Mouse (Mus musculus) lung, postnatal 14 days (tissue): ENCODE results near the gene Trim38.
A peak's percentile ranks its signal among the peaks of the same experiment; 100 is the strongest.

ENCODE experiments used
- DNase-seq: peaks from one replicate; pipeline ENCODE4 v3.0.0; 2021

The Trim38 gene

DNA sequence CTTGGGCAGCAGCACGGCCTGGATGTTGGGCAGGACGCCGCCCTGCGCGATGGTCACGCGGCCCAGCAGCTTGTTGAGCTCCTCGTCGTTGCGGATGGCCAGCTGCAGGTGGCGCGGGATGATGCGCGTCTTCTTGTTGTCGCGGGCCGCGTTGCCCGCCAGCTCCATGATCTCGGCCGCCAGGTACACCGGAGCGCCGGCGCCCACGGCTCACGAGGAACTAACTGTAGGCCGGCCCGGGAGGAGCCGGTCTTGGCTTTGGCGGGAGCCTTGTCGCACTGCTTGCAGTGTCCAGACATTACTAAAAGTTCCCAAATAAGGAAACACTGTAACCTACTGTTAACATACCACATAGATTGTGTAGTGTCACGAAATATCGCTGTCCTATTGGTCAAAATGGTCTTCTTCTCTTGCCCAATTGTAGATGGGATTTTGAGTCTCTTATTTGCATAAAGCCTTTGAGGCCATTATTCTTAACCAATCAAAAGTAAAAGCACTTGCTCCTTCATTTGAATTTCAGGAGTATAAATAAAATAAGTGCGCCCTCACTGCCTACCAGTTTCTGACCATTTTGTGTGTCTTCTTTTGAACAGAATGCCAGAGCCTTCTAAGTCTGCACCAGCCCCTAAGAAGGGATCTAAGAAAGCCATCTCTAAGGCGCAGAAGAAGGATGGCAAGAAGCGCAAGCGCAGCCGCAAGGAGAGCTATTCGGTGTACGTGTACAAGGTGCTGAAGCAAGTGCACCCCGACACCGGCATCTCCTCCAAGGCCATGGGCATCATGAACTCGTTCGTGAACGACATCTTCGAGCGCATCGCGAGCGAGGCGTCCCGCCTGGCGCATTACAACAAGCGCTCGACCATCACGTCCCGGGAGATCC is 23.3 kb upstream of the Trim38 start, which contains the start of gene Hist1h2bb:
Gene Hist1h2bb, plus strand, starts transcription at position 534 of the 880 bp plus-strand sequence.
- DNase-seq, result peak; percentile 56

DNA sequence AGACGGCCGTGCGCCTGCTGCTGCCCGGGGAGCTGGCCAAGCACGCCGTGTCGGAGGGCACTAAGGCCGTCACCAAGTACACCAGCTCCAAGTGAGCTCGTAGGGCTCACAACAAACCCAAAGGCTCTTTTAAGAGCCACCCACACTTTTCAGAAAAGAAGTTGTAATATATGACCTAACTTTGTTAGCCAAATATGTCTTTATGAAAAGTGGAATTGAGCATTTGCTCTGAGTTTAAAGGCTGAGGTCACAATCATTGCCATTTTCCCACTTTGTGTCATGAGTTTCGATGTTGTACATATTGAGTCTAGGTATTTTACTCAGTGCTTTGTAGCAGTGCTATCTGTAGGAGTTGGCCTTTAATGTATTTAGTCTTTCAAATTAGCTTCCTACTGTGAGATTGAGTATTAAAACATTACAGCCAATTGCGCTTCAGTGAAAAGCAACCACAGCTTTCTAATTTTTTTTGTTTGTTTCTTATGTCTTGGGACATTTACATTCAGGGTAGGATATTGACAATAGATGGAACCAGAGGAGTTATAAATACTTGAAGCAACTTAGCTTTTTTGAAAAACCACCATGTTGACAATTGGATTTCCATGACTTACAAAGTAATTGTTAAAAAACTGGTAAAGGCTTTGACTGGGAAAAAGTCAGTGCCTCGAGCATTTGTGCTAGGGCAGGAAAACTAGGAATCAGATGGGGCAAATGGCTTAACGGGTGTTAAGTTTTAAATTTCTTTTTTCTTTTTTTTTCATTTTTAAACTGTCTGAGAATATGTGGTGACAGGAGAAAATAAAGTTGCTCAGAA is 22.4 kb upstream of the Trim38 start:
- no peak for DNase-seq

DNA sequence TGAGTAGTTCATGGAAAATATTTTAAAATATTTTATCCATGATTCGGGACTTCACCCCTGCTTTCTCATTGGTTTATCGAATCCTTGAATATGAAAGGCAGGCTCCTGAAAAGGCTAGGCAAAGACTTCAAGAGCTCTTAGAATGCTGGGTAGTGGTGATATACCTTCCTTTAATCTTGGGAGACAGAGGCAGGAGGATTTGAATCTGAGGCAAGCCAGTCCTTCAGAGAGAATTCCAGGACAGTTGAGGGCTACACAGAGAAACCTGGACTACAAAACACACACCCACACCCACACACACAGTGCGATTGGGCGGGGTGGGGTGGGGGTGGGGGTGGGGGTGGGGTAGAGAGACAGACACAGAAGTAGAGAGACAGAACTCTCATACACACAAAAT is 21.8 kb upstream of the Trim38 start:
- no peak for DNase-seq

DNA sequence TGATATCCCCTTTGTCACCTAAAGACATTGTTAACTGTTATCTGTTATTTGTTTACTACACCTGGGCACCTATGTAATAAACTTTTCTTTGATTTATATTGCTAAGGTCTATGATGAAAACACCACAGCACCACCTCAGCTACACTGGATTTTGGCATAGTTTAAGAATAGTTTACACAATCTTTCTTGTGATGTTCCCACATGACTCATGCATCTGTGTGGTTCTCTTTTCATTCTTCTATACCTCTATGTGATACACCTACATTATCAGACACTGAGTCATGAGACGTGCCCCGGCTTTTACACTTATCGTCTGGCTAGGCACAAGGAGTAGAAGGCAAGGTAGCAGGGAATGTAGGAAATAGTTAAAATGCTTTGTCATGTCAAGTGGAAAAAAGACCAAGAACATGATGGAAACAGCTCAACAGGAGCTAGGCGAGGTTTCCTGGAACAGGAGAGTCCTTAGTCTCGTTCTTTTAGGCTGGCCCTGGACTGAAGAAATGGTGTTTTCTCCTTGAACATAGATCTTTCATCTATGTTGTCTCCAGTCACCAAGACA is 20.1 kb upstream of the Trim38 start:
- DNase-seq, result no peak

DNA sequence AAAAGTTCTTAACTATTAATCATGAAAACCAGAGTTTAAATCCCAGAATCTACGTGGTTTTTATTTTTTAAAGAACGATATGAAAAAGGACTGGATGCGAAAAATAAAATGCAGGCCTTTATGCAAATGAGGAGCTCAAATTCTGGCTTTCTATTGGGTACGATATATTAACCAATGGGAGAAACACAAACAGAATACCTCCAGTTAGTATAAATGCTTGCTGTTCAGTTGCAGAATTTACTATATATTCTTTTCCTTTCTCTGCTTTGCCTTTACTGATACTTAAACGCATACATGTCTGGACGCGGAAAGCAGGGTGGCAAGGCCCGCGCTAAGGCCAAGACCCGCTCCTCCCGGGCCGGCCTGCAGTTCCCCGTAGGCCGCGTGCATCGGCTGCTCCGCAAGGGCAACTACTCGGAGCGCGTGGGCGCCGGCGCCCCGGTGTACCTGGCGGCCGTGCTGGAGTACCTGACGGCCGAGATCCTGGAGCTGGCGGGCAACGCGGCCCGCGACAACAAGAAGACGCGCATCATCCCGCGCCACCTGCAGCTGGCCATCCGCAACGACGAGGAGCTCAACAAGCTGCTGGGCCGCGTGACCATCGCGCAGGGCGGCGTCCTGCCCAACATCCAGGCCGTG is 18.8 kb upstream of the Trim38 start, which contains the start of gene Hist1h2ab:
Gene Hist1h2ab, plus strand, starts transcription at position 288 of the 639 bp plus-strand sequence.
- peak; percentile 22 for DNase-seq

DNA sequence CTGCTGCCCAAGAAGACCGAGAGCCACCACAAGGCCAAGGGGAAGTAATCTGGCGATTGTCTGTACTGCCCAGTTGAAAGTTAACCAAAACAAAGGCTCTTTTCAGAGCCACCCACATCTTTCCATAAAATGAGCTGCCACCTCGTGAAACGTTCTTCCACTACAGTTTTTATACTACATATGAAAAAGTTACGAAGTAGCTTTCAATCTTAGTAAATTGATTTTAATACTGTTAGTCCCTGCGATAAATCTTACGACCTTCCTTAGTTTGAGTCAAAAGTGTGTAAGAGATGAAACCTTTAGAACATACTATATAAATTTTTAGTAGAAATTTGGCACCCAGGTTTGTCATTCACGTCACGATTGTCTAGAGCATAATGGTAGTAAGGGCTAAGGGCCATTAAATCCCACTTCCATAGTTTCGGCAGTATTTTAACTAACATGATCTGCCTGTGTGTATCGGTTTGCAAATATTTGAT is 18.2 kb upstream of the Trim38 start:
- DNase-seq, result no peak

DNA sequence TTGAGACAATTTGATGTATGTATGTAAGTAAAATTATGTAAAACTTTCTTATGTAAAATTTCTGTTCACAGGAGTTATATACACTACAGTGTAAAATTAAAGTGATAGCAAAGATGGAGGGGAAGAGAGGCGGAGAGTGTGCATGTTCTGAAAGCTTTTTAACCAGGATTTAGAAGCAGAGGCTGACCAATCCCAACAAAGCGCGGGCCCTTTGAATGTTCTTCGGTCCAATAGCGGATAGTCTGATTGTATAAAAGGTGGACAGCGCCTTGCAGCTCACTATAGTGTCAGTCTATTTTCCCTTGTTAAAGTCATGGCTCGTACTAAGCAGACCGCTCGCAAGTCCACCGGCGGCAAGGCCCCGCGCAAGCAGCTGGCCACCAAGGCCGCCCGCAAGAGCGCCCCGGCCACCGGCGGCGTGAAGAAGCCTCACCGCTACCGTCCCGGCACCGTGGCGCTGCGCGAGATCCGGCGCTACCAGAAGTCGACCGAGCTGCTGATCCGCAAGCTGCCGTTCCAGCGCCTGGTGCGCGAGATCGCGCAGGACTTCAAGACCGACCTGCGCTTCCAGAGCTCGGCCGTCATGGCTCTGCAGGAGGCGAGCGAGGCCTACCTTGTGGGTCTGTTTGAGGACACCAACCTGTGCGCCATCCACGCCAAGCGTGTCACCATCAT is 17.5 kb upstream of the Trim38 start, which contains the start of gene Hist1h3b:
Gene Hist1h3b, plus strand, starts transcription at position 201 of the 675 bp plus-strand sequence.
- peak; percentile 88 for DNase-seq

DNA sequence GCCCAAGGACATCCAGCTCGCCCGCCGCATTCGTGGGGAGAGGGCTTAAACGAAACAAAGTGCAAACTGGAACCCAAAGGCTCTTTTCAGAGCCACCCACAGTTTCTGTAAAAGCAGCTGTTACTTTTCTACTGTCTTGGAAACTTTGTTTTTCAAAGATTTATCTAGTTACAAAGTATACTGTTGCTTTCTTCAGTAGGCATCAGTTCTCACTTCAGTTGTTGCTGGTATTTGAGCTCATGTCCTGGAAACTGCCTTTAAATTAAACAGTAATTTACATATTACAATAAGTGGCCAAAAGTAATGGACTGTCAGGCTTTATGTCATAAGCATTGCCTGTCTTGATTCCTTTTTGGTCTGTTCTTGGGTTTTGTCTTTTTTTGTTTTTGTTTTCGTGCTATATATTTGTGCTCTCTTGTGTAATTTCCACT is 17.0 kb upstream of the Trim38 start:
- DNase-seq, result no peak

DNA sequence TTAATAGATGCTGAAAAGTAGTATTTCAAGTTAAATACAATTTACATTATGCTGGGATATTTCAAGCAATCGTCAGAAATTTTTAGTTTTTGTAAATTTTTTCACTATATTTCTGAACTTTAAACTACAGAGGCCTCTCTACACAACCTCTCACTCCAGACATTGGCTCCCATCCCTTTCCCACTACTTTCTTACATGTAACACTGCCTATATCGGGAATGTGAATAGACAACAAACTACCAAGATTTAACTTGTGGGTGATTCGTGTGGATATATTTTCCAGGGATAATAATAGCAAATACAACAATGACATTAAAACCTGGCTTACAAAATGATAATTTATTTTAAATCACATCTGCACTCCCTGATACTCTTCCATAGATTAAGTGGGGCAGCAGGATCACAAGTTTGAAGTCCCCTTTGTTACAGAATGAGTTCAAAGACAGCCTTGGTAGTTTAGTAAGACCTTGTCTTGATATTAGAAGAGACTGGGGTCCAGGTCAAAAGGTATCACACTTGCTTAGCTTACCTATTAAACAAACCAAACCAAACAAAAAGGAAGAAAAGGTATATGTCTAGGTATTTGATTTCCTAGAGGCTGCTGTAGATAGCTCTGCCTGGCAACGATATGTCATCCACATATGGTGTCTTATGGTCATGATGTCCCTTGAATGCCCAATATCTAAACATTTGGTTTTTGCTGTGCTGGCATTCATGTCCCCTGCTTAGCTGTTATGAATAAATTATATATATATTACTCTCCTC is 16.2 kb upstream of the Trim38 start:
- DNase-seq, result no peak

DNA sequence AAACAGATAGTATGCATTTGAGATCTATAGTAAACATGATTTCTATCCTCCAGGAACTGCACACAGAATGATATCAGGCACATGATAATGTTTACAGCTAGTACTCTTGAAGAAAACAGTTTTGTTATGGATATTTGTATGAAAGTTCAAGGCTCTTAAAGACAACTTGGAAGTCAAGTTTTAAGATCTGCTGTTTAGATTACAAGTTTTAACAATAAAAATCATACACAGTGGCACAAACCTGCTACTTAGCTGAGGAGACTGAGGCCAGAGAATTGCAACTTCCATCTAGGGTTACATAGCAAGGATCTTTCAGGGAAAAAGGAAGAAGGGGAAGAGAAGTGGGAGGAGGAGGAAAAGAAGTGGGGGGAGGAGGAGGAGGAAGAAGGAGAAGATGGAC is 14.7 kb upstream of the Trim38 start:
- no peak for DNase-seq

DNA sequence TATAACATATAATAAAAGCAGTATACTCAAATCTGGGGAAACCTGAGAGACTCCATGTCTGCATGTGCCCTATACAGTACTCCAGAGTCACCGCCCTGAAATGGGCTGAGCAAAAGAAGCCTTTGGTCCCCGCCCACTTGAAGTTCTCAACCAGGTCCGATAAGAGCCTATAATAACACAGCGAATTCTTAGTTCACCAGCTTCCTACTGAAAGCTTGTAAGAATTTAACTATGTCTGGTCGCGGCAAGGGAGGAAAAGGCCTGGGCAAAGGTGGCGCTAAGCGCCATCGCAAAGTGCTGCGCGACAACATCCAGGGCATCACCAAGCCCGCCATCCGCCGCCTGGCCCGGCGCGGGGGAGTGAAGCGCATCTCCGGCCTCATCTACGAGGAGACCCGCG is 12.9 kb upstream of the Trim38 start, which contains the start of gene Hist1h4b:
Gene Hist1h4b, plus strand, starts transcription at position 224 of the 400 bp plus-strand sequence.
- peak; percentile 91 for DNase-seq

DNA sequence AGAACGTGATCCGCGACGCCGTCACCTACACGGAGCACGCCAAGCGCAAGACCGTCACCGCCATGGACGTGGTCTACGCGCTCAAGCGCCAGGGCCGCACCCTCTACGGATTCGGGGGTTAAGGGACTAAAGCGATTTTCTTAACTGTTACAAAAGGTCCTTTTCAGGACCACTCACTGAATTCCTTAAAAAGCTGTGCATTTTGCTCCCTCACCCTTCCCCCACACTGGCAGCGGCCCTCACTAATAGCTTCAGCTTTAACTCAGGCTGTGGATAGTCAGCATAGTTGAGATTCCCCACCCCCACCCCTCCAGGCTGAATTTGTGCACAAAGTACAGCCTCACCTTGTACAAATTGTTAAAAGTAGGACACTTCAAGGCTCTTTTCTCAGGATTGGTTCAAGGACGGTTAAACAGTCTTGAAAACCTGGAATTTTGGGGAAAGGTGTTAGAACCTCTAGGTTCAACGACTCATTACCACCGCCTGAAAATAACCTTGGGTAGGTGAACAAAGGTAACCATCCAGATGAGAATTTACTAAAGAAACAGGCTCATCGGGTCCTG is 12.4 kb upstream of the Trim38 start:
- DNase-seq, result no peak

DNA sequence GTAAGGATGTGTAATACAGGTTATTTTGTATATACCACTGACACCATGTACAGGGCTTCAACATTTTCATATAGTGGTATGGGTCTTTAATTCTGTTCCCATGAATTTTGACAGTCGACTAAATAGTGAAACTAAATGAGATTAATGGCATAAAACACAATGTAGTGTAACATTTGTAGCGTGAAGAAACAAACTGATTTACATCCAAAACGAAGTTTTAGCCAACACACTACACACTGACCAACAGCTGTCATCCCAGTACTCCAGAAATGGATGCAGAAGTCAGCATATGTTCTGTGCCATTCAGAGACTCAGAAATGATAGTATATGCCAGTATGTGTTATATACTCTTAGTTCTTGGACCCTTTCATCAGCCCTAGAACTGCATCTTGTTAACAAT is 11.8 kb upstream of the Trim38 start:
- no peak for DNase-seq

DNA sequence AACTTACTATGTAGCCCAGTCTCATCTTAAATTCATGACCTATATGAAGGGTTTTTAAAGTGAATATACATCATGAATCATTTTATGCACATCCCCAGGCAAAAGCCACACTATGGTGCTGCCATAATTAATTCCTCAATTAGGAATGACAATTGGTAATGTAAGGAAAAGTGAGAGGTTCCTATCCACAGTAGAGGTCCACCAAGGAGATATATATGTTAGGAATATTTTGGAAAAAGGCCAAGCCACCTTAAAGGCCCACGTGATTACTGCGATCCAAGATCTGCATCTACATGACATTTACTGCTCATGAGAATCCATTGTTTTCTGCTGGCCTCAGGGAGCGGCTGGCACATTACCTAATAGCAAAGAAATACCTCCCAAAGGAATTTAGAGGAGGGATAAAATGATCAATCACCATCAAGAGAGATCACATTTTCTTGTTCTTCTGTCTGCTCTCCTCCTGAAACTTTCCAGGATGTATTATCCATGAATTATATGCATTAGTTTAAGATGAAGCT is 10.4 kb upstream of the Trim38 start:
- no peak for DNase-seq

DNA sequence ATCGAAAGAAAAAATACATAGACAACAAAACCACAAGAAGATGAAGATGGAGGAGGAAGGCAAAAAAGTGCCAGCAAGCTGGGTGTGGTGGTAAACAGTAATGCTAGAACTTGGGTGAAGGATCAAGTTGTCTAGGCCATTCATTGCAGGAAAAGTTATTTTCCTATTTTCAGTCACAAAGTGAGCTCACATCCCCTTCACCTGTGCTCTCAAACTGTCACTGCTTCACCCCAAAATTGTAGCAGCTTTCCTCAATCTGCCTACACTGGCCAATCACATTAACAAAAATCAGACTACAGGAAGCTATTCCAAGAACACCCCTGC is 9.8 kb upstream of the Trim38 start:
- no peak for DNase-seq

DNA sequence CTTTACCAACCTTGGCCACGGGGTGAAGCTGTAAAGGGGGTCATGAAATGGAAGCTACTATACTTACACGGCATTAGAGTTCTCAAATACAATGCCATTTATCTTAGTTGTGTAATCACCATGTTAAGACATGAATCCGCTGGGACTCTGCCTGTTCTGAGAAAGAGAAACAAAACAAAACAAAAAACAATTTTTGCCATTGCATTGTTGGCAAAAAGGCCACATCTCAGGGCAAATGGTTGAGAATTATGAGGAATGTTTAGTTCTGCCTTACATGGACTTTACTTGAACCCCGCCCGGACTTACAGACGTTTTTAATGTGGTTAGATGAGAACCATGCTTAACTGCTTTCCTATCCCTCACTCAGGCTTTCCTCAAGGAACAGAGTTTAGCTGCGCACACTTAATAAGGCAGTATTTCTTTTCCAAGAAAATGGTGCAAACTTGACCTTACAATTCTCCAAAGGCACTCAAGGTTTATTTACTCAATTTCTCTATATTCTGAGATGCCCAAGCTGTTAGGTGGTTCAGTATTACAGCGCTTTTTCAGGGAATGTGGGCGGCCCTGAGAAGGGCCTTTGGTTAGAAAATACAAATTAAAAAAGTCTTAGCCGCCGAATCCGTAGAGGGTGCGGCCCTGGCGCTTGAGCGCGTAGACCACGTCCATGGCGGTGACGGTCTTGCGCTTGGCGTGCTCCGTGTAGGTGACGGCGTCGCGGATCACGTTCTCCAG is 9.3 kb upstream of the Trim38 start:
- no peak for DNase-seq

DNA sequence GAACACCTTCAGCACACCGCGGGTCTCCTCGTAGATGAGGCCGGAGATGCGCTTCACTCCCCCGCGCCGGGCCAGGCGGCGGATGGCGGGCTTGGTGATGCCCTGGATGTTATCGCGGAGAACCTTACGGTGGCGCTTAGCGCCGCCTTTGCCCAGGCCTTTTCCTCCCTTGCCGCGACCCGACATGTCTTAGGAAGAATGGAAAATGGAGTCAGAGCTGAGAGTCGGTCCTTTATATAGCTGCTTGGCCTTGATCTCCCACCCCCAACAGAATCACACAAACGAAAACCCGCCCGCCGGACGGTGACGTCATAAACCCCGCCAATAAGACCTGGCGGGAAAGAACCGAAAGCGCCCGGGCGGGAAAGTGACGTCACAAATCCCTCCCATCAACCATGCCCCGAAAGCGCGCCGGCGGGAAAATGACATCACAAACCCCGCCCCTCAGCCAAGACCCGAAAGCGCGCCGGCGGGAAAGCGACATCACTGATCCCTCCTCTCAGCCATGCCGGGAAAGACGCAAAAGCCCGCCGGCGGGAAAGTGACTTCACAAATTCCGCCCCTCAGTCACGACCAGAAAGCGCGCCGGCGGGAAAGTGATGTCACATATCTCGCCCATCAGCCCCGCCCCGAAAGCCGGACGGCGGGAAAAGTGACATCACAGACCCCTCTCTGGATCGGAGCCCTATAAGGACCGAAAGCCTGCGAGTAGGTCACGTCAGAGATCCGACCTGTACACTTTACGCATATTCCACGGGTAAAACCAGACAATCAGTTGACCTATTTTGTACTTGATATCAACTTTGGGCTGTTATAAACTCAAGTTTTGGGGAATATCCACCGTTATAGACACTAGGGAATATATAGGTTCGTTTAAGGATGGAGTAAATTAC is 8.5 kb upstream of the Trim38 start, which contains the start of gene Hist1h4a:
Gene Hist1h4a, minus strand, starts transcription at position 259 of the 893 bp plus-strand sequence.
- DNase-seq, result peak; percentile 99
